Mouse (Mus musculus) brain, embryonic 14.5 days (tissue): ENCODE measurements around the gene Gm49369.

Source experiments
- CTCF ChIP-seq: fragments of 200-500 bp; IDR thresholded peaks from 2 replicates; pipeline ENCODE4 v1.5.1; 2012; ENCODE audit warnings: inconsistent platforms, mild to moderate bottlenecking, moderate library complexity, borderline replicate concordance; ENCODE audit not compliant: insufficient read depth, insufficient read length; ENCODE audit errors: extremely low read depth
- POLR2A ChIP-seq: fragments of 200-500 bp; IDR thresholded peaks from 2 replicates; pipeline ENCODE4 v1.6.1; 2012; ENCODE audit warnings: mild to moderate bottlenecking, inconsistent platforms, borderline replicate concordance; ENCODE audit not compliant: poor library complexity, insufficient read depth, insufficient read length, severe bottlenecking; ENCODE audit errors: extremely low read depth

GRCm38 (mm10) chr7:142347542-142347941 is 34.9 kb downstream of the Gm49369 start:
- no peak for TF ChIP-seq CTCF
- no peak for TF ChIP-seq POLR2A
